Mouse (Mus musculus) lung, adult 2 months (tissue): ENCODE measurements around the gene Tnnt3.

Experiments used
- CTCF ChIP-seq: fragments of 200-500 bp; IDR thresholded peaks from 2 replicates; pipeline ENCODE4 v1.5.1; 2011; ENCODE audit warnings: mild to moderate bottlenecking, low read length, control low read depth; ENCODE audit not compliant: insufficient read depth
- POLR2A ChIP-seq: fragments of 200-500 bp; IDR thresholded peaks from 2 replicates; pipeline ENCODE4 v1.6.1; 2011; ENCODE audit warnings: low read depth, mild to moderate bottlenecking, control low read depth, low read length, borderline replicate concordance; ENCODE audit errors: extremely low read depth

GRCm38 (mm10) chr7:142497775-142498174 is 861 bp upstream of the Tnnt3 start:
- TF ChIP-seq CTCF: peak; percentile 73
- TF ChIP-seq POLR2A: no peak
